Mouse (Mus musculus): ENCODE data around the gene Aqp12. TPM values are rescaled to one million over a fixed set of nuclear protein-coding genes. Genes with fewer than 3 reads are reported as not detected.

Aqp12 gene
- polyA plus RNA-seq (2017; shearing (Covaris generic)): not detected

DNA sequence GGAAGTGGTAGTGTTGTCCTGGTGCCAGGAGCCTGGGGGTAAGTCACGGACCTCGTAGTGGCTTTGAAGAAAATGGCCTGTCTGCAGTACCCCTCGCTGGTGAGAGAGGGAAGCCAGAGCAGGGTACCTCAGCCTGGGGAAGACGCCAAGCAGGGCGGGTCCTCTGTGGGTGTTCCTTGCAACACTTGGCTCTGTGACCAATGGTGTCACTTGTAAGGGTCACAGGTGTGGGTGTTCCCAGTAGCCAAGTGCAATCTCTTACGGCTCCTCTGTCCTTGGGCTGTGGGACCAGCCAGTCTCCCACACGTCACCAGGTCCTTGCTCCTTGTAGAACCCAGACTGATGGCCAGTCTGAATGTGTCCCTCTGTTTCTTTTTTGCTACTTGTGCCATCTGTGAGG is at the start of gene Aqp12:
Aqp12 (plus strand) TSS at position 274 of the 400 bp plus-strand sequence.

Other genes with a start within 250 kb of the Aqp12 start
- 0.68 TPM for gene Gpc1, start 174.7 kb upstream of the Aqp12 start, polyA plus RNA-seq (2017; shearing (Covaris generic))
- gene Ankmy1, start 103.4 kb upstream of the Aqp12 start, polyA plus RNA-seq (2017; shearing (Covaris generic)): 1.6 TPM
- 3.5 TPM for gene Dusp28, start 99.4 kb upstream of the Aqp12 start, polyA plus RNA-seq (2017; shearing (Covaris generic))
- 14.2 TPM for gene Rnpepl1, start 95.6 kb upstream of the Aqp12 start, polyA plus RNA-seq (2017; shearing (Covaris generic))
- 8.4 TPM for gene Capn10, start 72.0 kb upstream of the Aqp12 start, polyA plus RNA-seq (2017; shearing (Covaris generic))
- gene Gpr35, start 55.5 kb upstream of the Aqp12 start, polyA plus RNA-seq (2017; shearing (Covaris generic)): 2.4 TPM
- not detected for gene Kif1a, start 95.6 kb downstream of the Aqp12 start, polyA plus RNA-seq (2017; shearing (Covaris generic))
- not detected for gene Agxt, start 128.9 kb downstream of the Aqp12 start, polyA plus RNA-seq (2017; shearing (Covaris generic))
- gene 2310007B03Rik, start 154.6 kb downstream of the Aqp12 start, polyA plus RNA-seq (2017; shearing (Covaris generic)): not detected
- gene Crocc2, start 162.4 kb downstream of the Aqp12 start, polyA plus RNA-seq (2017; shearing (Covaris generic)): not detected
- 0.15 TPM for gene Sned1, start 229.5 kb downstream of the Aqp12 start, polyA plus RNA-seq (2017; shearing (Covaris generic))